Mouse (Mus musculus): ENCODE data around the gene Sds. TPM values are rescaled to one million over a fixed set of nuclear protein-coding genes. Genes with fewer than 3 reads are reported as not detected.
A peak's percentile ranks its signal among the peaks of the same experiment; 100 is the strongest.

The Sds gene
- polyA plus RNA-seq, 1 experiment from 2014 or later = not detected

GRCm38 (mm10) chr5:120432486-120433015, 43.8 kb upstream of the Sds start:
- Histone ChIP-seq H3K4me1 (replicated peaks; ENCODE audit: control insufficient read depth, insufficient read depth, low read length) (peaks cover 6% of the 10 kb centered on the region; the same call in 1 of the 2 replicates), H3K9ac (ENCODE audit: low read length) (no peak overlapping the region), H3K4me2 (ENCODE audit: low read depth, low read length) (no peak overlapping the region), H3K27me3 (ENCODE audit: control insufficient read depth, insufficient read depth, low read depth, low read length) (peaks cover 96% of the 10 kb centered on the region), H3K27ac (ENCODE audit: low read length) (no peak overlapping the region), H3K4me3 (ENCODE audit: low read length) (no peak overlapping the region), H3K9me3 (ENCODE audit: control insufficient read depth, low read length) (no peaks in the 10 kb centered on the region), H3K36me3 (ENCODE audit: control insufficient read depth, insufficient read depth, low read length) (no peaks in the 10 kb centered on the region)
- 3% methylated on average over 9 of the region's 9 CpGs for WGBS
- no peak for ATAC-seq (ENCODE audit: low read depth)

GRCm38 (mm10) chr5:120433135-120433760, 43.1 kb upstream of the Sds start:
- no peaks in the 10 kb centered on the region for H3K36me3 ChIP-seq (ENCODE audit: control insufficient read depth, insufficient read depth, low read length)
- H3K27ac ChIP-seq (ENCODE audit: low read length) = no peak overlapping the region
- WGBS = under 1% methylated on average over 13 of the region's 13 CpGs
- H3K27me3 ChIP-seq (ENCODE audit: control insufficient read depth, insufficient read depth, low read depth, low read length) = peaks cover 96% of the 10 kb centered on the region
- H3K9ac ChIP-seq (ENCODE audit: low read length) = no peak overlapping the region
- H3K4me1 ChIP-seq (replicated peaks; ENCODE audit: control insufficient read depth, insufficient read depth, low read length) = peaks cover 6% of the 10 kb centered on the region; the same call in 1 of the 2 replicates
- no peaks in the 10 kb centered on the region for H3K9me3 ChIP-seq (ENCODE audit: control insufficient read depth, low read length)
- no peak for ATAC-seq (ENCODE audit: low read depth)
- no peak overlapping the region for H3K4me3 ChIP-seq (ENCODE audit: low read length)
- no peak overlapping the region for H3K4me2 ChIP-seq (ENCODE audit: low read depth, low read length)

DNA sequence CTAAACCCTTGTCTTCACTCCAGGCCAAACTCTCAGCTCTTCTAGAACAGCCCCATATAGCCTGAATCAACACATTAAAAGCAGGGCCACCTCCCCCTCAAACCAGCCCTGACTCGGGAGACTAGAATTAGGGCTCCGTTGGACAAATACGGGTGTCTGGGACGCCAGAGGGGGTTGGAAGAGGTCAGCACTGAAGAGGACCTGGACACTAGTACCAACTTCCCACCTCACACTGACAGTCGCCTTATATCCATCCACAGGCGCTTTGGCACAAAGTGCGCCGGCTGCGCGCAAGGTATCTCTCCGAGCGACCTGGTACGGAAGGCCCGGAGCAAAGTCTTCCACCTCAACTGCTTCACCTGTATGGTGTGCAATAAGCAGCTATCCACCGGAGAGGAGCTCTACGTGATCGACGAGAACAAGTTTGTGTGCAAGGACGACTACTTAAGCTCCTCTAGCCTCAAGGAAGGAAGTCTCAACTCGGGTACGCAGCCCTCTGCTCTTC, 42.0 kb upstream of the Sds start:
- H3K27me3 ChIP-seq (ENCODE audit: control insufficient read depth, insufficient read depth, low read depth, low read length) = peaks cover 98% of the 10 kb centered on the region
- no peak for ATAC-seq (ENCODE audit: low read depth)
- H3K27ac ChIP-seq (ENCODE audit: low read length) = no peak overlapping the region
- peaks cover 6% of the 10 kb centered on the region; the same call in 1 of the 2 replicates for H3K4me1 ChIP-seq (replicated peaks; ENCODE audit: control insufficient read depth, insufficient read depth, low read length)
- no peak overlapping the region for H3K4me2 ChIP-seq (ENCODE audit: low read depth, low read length)
- H3K9me3 ChIP-seq (ENCODE audit: control insufficient read depth, low read length) = no peaks in the 10 kb centered on the region
- no peaks in the 10 kb centered on the region for H3K36me3 ChIP-seq (ENCODE audit: control insufficient read depth, insufficient read depth, low read length)
- no peak overlapping the region for H3K9ac ChIP-seq (ENCODE audit: low read length)
- no peak overlapping the region for H3K4me3 ChIP-seq (ENCODE audit: low read length)
- 2% methylated on average over 21 of the region's 21 CpGs for WGBS

GRCm38 (mm10) chr5:120435006-120435681, 41.2 kb upstream of the Sds start:
- WGBS = 1% methylated on average over 44 of the region's 44 CpGs
- Histone ChIP-seq H3K36me3 (ENCODE audit: control insufficient read depth, insufficient read depth, low read length) (no peaks in the 10 kb centered on the region), H3K4me2 (ENCODE audit: low read depth, low read length) (peak overlapping the region; percentile 66; the same call in 1 of the 2 replicates), H3K27ac (ENCODE audit: low read length) (no peak overlapping the region), H3K27me3 (ENCODE audit: control insufficient read depth, insufficient read depth, low read depth, low read length) (peaks cover 98% of the 10 kb centered on the region), H3K9me3 (ENCODE audit: control insufficient read depth, low read length) (no peaks in the 10 kb centered on the region), H3K9ac (ENCODE audit: low read length) (no peak overlapping the region), H3K4me1 (replicated peaks; ENCODE audit: control insufficient read depth, insufficient read depth, low read length) (peaks cover 10% of the 10 kb centered on the region; the same call in 1 of the 2 replicates), H3K4me3 (ENCODE audit: low read length) (no peak overlapping the region; the same call in 1 of the 2 replicates)
- no peak for ATAC-seq (ENCODE audit: low read depth)

- Histone ChIP-seq H3K4me1 (replicated peaks; ENCODE audit: control insufficient read depth, insufficient read depth, low read length) (peaks cover 13% of the 10 kb centered on the region; the same call in 1 of the 2 replicates), H3K9ac (ENCODE audit: low read length) (0 out of 2 replicates have a peak overlapping the region, but pooled peaks have one; percentile 11), H3K27ac (ENCODE audit: low read length) (no peak overlapping the region), H3K4me3 (ENCODE audit: low read length) (peak overlapping the region; percentile 44), H3K4me2 (ENCODE audit: low read depth, low read length) (peak overlapping the region; percentile 66), H3K36me3 (ENCODE audit: control insufficient read depth, insufficient read depth, low read length) (no peaks in the 10 kb centered on the region), H3K27me3 (ENCODE audit: control insufficient read depth, insufficient read depth, low read depth, low read length) (peaks cover 99% of the 10 kb centered on the region), H3K9me3 (ENCODE audit: control insufficient read depth, low read length) (no peaks in the 10 kb centered on the region)
- WGBS = under 1% methylated on average over 43 of the region's 47 CpGs
- no peak for ATAC-seq (ENCODE audit: low read depth)
Observed at GRCm38 (mm10) chr5:120435731-120436501, 40.4 kb upstream of the Sds start.

GRCm38 (mm10) chr5:120436885-120437495, 39.3 kb upstream of the Sds start:
- H3K27ac ChIP-seq (ENCODE audit: low read length) = no peak overlapping the region
- H3K4me3 ChIP-seq (ENCODE audit: low read length) = no peak overlapping the region
- H3K36me3 ChIP-seq (ENCODE audit: control insufficient read depth, insufficient read depth, low read length) = no peaks in the 10 kb centered on the region
- H3K9ac ChIP-seq (ENCODE audit: low read length) = no peak overlapping the region
- ATAC-seq (ENCODE audit: low read depth) = no peak
- peaks cover 91% of the 10 kb centered on the region for H3K27me3 ChIP-seq (ENCODE audit: control insufficient read depth, insufficient read depth, low read depth, low read length)
- H3K4me1 ChIP-seq (replicated peaks; ENCODE audit: control insufficient read depth, insufficient read depth, low read length) = peaks cover 13% of the 10 kb centered on the region; the same call in 1 of the 2 replicates
- under 1% methylated on average over 18 of the region's 18 CpGs for WGBS
- H3K9me3 ChIP-seq (ENCODE audit: control insufficient read depth, low read length) = no peaks in the 10 kb centered on the region
- H3K4me2 ChIP-seq (ENCODE audit: low read depth, low read length) = no peak overlapping the region

DNA sequence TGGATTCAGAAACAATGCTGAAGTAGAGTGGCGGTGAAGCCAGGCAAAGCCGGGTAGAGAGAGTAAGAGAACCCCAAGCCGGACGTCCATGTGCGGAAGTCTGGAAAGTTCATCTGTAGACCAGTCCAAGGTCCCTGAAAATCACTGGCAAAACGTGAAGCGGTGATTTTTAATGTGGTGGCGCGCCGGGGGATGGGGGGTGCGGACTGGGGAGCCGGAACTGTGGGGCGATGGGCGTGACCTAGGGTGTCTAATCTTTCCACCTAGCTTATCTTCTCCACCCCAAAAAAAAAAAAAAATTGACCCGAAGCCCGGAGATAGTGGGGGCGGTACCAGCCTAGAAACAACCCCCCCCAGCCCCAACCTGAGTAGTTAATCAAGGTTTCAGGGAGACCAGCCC, 38.8 kb upstream of the Sds start:
- WGBS = 2% methylated on average over 16 of the region's 17 CpGs
- no peak overlapping the region for H3K4me3 ChIP-seq (ENCODE audit: low read length)
- no peaks in the 10 kb centered on the region for H3K36me3 ChIP-seq (ENCODE audit: control insufficient read depth, insufficient read depth, low read length)
- peaks cover 86% of the 10 kb centered on the region for H3K27me3 ChIP-seq (ENCODE audit: control insufficient read depth, insufficient read depth, low read depth, low read length)
- H3K4me1 ChIP-seq (replicated peaks; ENCODE audit: control insufficient read depth, insufficient read depth, low read length) = peaks cover 13% of the 10 kb centered on the region; the same call in 1 of the 2 replicates
- H3K27ac ChIP-seq (ENCODE audit: low read length) = no peak overlapping the region
- no peak for ATAC-seq (ENCODE audit: low read depth)
- no peak overlapping the region for H3K9ac ChIP-seq (ENCODE audit: low read length)
- no peaks in the 10 kb centered on the region for H3K9me3 ChIP-seq (ENCODE audit: control insufficient read depth, low read length)
- no peak overlapping the region for H3K4me2 ChIP-seq (ENCODE audit: low read depth, low read length)

DNA sequence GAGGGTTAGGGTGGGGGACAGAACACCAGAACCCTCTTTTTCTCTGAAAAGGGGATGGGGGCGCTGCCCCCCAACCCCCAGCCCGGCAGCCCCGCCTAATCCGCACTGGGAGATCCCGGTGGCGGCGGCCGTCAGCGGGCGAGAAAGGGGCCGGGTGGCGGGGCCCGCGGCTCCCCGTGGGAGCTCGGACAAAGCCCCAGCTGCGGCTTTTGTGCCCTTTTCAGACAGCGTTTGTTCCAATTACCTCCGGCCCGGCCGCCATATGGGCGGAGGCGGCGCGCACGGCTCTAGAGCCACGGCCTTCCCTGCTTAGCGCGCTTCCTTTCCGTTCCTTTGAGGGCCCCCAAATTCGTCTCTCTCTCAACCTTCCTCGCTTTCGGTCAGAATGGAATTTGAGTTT, 38.3 kb upstream of the Sds start:
- under 1% methylated on average over 33 of the region's 33 CpGs for WGBS
- no peak for ATAC-seq (ENCODE audit: low read depth)
- Histone ChIP-seq H3K4me1 (replicated peaks; ENCODE audit: control insufficient read depth, insufficient read depth, low read length) (peaks cover 13% of the 10 kb centered on the region; the same call in 1 of the 2 replicates), H3K27me3 (ENCODE audit: control insufficient read depth, insufficient read depth, low read depth, low read length) (peaks cover 83% of the 10 kb centered on the region), H3K4me3 (ENCODE audit: low read length) (no peak overlapping the region), H3K9me3 (ENCODE audit: control insufficient read depth, low read length) (no peaks in the 10 kb centered on the region), H3K9ac (ENCODE audit: low read length) (no peak overlapping the region), H3K36me3 (ENCODE audit: control insufficient read depth, insufficient read depth, low read length) (no peaks in the 10 kb centered on the region), H3K27ac (ENCODE audit: low read length) (no peak overlapping the region), H3K4me2 (ENCODE audit: low read depth, low read length) (no peak overlapping the region)

All from lung, embryonic 16.5 days (tissue).